Mouse (Mus musculus): ENCODE measurements around the gene Gm43638. TPM values are rescaled to one million over a fixed set of nuclear protein-coding genes. Genes with fewer than 3 reads are reported as not detected.
"Not testable (repeated sequence)": the region's sequence is repeated elsewhere in the genome, so short reads cannot be mapped to it uniquely, and the experiment has no call there.

Gm43638 gene
- not detected in 2 replicates for polyA plus RNA-seq (2014; fragmentation: Nextera tagmentation; extraction: Ambion mirVana)

DNA sequence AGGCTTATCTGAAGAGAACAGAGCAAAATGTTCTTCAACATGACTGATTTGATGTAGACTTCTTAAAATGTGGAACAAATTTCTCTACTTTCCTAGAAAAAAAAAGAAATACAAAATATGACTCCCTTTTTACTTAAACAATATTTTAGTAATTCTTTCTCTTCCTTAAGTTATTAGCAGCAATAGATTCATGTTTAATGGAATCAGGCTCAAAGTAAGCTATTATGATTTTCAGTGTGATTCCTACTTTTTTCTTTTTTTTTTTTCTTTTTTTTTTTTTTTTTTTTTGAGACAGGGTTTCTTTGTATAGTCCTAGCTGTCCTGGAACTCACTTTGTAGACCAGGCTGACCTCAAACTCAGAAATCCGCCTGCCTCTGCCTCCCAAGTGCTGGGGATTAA is at the start of gene Gm43638:
Gene Gm43638, minus strand, starts transcription at position 101 of the 400 bp plus-strand sequence.
- H3K9ac ChIP-seq; DNase-seq (ENCODE audit: low spot score); H3K27ac ChIP-seq; H3K4me1 ChIP-seq (replicated peaks; ENCODE audit: control insufficient read depth, insufficient read depth, low read length); H3K4me3 ChIP-seq (replicated peaks; ENCODE audit: low read length); ATAC-seq (ENCODE audit: low FRiP score); H3K9me3 ChIP-seq (ENCODE audit: control insufficient read depth, low read length); H3K36me3 ChIP-seq (replicated peaks; ENCODE audit: control insufficient read depth, insufficient read depth); H3K4me2 ChIP-seq (replicated peaks); H3K27me3 ChIP-seq (ENCODE audit: control insufficient read depth, insufficient read depth, low read length): not testable (repeated sequence)
- 93% methylated on average over 1 of the region's 1 CpGs for WGBS

DNA sequence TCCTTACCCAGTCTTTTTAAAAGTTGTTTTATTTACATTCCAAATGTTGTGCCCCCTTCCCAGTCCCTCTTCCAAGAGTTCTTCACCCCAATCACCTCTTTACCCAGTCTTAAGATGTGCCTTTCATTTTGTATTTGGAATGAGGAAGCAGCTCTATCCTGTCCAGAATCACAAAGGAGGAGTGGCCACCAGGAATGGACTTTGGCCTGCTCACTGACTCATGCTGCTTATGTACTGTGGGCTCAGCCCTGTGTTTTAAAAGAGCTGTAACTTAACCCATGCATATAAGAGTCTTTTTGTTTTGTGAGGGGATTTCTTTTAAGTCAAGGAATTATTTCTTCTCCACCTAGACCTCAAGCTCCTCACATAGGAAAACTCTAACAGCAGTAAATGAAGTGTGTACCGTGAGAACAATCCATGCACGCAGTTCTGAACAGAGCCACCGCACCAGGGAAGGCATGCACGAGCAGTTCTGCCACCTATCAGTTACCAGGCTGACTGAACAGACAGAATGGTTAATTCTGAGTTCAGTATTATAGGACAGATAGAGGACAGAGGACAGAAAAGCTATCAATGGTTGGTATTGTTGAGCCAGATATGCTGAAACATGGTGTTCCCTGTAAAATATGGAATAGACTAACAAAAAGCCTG is 49.5 kb upstream of the Gm43638 start:
- Histone ChIP-seq H3K27me3 (ENCODE audit: control insufficient read depth, insufficient read depth, low read length) (no peaks in the 10 kb centered on the region), H3K9ac (no peak overlapping the region), H3K36me3 (replicated peaks; ENCODE audit: control insufficient read depth, insufficient read depth) (no peaks in the 10 kb centered on the region), H3K9me3 (ENCODE audit: control insufficient read depth, low read length) (no peaks in the 10 kb centered on the region), H3K27ac (no peak overlapping the region), H3K4me3 (replicated peaks; ENCODE audit: low read length) (no peak overlapping the region), H3K4me1 (replicated peaks; ENCODE audit: control insufficient read depth, insufficient read depth, low read length) (no peaks in the 10 kb centered on the region), H3K4me2 (replicated peaks) (no peak overlapping the region)
- no peak for DNase-seq (ENCODE audit: low spot score)
- WGBS: 62% methylated on average over 4 of the region's 4 CpGs
- ATAC-seq (ENCODE audit: low FRiP score): no peak

- DNase-seq (ENCODE audit: low spot score): no peak
- Histone ChIP-seq H3K4me1 (replicated peaks; ENCODE audit: control insufficient read depth, insufficient read depth, low read length) (no peaks in the 10 kb centered on the region), H3K9ac (no peak overlapping the region), H3K27ac (no peak overlapping the region), H3K27me3 (ENCODE audit: control insufficient read depth, insufficient read depth, low read length) (no peaks in the 10 kb centered on the region), H3K4me3 (replicated peaks; ENCODE audit: low read length) (no peak overlapping the region), H3K4me2 (replicated peaks) (no peak overlapping the region), H3K9me3 (ENCODE audit: control insufficient read depth, low read length) (no peaks in the 10 kb centered on the region), H3K36me3 (replicated peaks; ENCODE audit: control insufficient read depth, insufficient read depth) (no peaks in the 10 kb centered on the region)
- WGBS: 77% methylated on average over 2 of the region's 2 CpGs
- no peak for ATAC-seq (ENCODE audit: low FRiP score)
These were observed 45.7 kb upstream of the Gm43638 start for GRCm38 (mm10) chr5:87532288-87532687.

GRCm38 (mm10) chr5:87523561-87523960 is 37.0 kb upstream of the Gm43638 start:
- 93% methylated on average over 2 of the region's 2 CpGs for WGBS
- not testable (repeated sequence) for DNase-seq (ENCODE audit: low spot score); H3K27ac ChIP-seq; H3K9ac ChIP-seq; H3K9me3 ChIP-seq (ENCODE audit: control insufficient read depth, low read length); ATAC-seq (ENCODE audit: low FRiP score); H3K36me3 ChIP-seq (replicated peaks; ENCODE audit: control insufficient read depth, insufficient read depth); H3K4me3 ChIP-seq (replicated peaks; ENCODE audit: low read length); H3K4me1 ChIP-seq (replicated peaks; ENCODE audit: control insufficient read depth, insufficient read depth, low read length); H3K4me2 ChIP-seq (replicated peaks); H3K27me3 ChIP-seq (ENCODE audit: control insufficient read depth, insufficient read depth, low read length)

DNA sequence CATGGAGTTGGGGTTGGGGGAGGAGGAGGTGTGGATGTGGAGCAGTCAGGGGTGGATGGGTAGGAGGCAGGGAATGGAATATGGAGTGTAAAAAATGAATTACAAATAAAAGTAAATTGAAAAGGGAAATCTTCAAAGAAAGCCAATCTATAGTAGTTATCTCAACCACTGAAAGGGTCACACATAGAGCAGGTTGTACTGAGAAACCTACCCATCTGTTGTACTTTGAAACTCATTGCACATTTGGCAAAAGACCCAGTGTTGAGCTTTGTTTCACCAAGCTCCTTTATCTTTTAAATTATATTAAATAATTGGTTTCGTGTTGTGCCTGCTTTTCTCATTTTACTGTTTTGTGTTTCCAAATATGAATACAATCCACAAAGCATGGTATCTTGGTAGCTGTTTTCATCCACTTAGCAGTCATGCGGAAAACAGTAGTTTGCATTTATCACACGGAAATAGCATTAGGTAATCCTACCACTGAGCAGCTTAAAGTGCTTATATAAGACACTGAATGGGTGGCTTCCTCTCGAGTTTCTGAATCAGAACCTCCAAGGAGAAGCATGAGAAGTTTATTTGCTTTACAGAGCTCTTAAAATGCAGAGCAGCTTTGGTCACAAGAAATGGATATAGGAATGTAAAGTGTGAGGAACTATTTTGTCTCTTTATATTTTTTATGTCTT is 19.3 kb upstream of the Gm43638 start:
- ATAC-seq (ENCODE audit: low FRiP score): no peak
- no peaks in the 10 kb centered on the region for H3K4me1 ChIP-seq (replicated peaks; ENCODE audit: control insufficient read depth, insufficient read depth, low read length)
- no peaks in the 10 kb centered on the region for H3K27me3 ChIP-seq (ENCODE audit: control insufficient read depth, insufficient read depth, low read length)
- no peak overlapping the region for H3K27ac ChIP-seq
- no peak overlapping the region for H3K4me2 ChIP-seq (replicated peaks)
- H3K4me3 ChIP-seq (replicated peaks; ENCODE audit: low read length): no peak overlapping the region
- H3K9ac ChIP-seq: no peak overlapping the region
- WGBS: 68% methylated on average over 4 of the region's 4 CpGs
- no peaks in the 10 kb centered on the region for H3K9me3 ChIP-seq (ENCODE audit: control insufficient read depth, low read length)
- no peak for DNase-seq (ENCODE audit: low spot score)
- H3K36me3 ChIP-seq (replicated peaks; ENCODE audit: control insufficient read depth, insufficient read depth): no peaks in the 10 kb centered on the region

- Histone ChIP-seq H3K27ac (no peak overlapping the region), H3K4me3 (replicated peaks; ENCODE audit: low read length) (no peak overlapping the region), H3K36me3 (replicated peaks; ENCODE audit: control insufficient read depth, insufficient read depth) (no peaks in the 10 kb centered on the region), H3K4me2 (replicated peaks) (no peak overlapping the region), H3K9me3 (ENCODE audit: control insufficient read depth, low read length) (no peaks in the 10 kb centered on the region), H3K9ac (no peak overlapping the region), H3K27me3 (ENCODE audit: control insufficient read depth, insufficient read depth, low read length) (no peaks in the 10 kb centered on the region), H3K4me1 (replicated peaks; ENCODE audit: control insufficient read depth, insufficient read depth, low read length) (no peaks in the 10 kb centered on the region)
- WGBS: 66% methylated on average over 1 of the region's 1 CpGs
- DNase-seq (ENCODE audit: low spot score) (no peak), ATAC-seq (ENCODE audit: low FRiP score) (no peak)
These were observed 16.1 kb upstream of the Gm43638 start for GRCm38 (mm10) chr5:87502687-87503086.

- no peak for ATAC-seq (ENCODE audit: low FRiP score)
- no peak overlapping the region for H3K9ac ChIP-seq
- H3K4me2 ChIP-seq (replicated peaks): no peak overlapping the region
- no peaks in the 10 kb centered on the region for H3K27me3 ChIP-seq (ENCODE audit: control insufficient read depth, insufficient read depth, low read length)
- H3K4me1 ChIP-seq (replicated peaks; ENCODE audit: control insufficient read depth, insufficient read depth, low read length): no peaks in the 10 kb centered on the region
- no peak for DNase-seq (ENCODE audit: low spot score)
- no peak overlapping the region for H3K4me3 ChIP-seq (replicated peaks; ENCODE audit: low read length)
- H3K36me3 ChIP-seq (replicated peaks; ENCODE audit: control insufficient read depth, insufficient read depth): no peaks in the 10 kb centered on the region
- H3K27ac ChIP-seq: no peak overlapping the region
- H3K9me3 ChIP-seq (ENCODE audit: control insufficient read depth, low read length): no peaks in the 10 kb centered on the region
These were observed 12.7 kb upstream of the Gm43638 start for GRCm38 (mm10) chr5:87499341-87499740.

GRCm38 (mm10) chr5:87498936-87499335 is 12.3 kb upstream of the Gm43638 start:
- Histone ChIP-seq H3K27ac (no peak overlapping the region), H3K4me3 (replicated peaks; ENCODE audit: low read length) (no peak overlapping the region), H3K4me1 (replicated peaks; ENCODE audit: control insufficient read depth, insufficient read depth, low read length) (no peaks in the 10 kb centered on the region), H3K4me2 (replicated peaks) (no peak overlapping the region), H3K9ac (no peak overlapping the region), H3K9me3 (ENCODE audit: control insufficient read depth, low read length) (no peaks in the 10 kb centered on the region), H3K36me3 (replicated peaks; ENCODE audit: control insufficient read depth, insufficient read depth) (no peaks in the 10 kb centered on the region), H3K27me3 (ENCODE audit: control insufficient read depth, insufficient read depth, low read length) (no peaks in the 10 kb centered on the region)
- ATAC-seq (ENCODE audit: low FRiP score) (no peak), DNase-seq (ENCODE audit: low spot score) (no peak)

DNA sequence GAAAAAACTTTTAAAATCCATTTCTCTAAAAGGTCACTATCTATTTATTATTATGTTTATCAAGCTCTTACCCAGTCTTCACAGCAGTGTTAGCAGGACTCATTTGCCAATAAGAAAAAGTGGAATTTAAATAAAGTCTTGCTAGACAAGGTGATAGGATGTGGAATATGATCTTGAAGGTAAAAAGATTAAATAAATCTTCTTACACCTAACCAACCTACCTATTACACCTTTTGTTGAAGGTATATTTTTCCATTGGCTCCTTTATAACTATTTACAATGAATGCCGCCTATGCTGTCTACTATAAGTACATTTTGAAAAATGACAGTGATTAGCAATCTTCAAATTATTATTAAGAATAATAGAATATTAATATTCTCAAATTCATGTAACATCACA is 4.2 kb upstream of the Gm43638 start, which contains the start of gene Ugt2a1:
Gene Ugt2a1, minus strand, starts transcription at position 101 of the 400 bp plus-strand sequence.
- Histone ChIP-seq H3K4me2 (replicated peaks) (no peak within 1 kb of the TSS), H3K4me1 (replicated peaks; ENCODE audit: control insufficient read depth, insufficient read depth, low read length) (no peaks in the 10 kb centered on the region), H3K36me3 (replicated peaks; ENCODE audit: control insufficient read depth, insufficient read depth) (no peaks in the 10 kb centered on the region), H3K27ac (no peak within 1 kb of the TSS), H3K4me3 (replicated peaks; ENCODE audit: low read length) (no peak within 1 kb of the TSS), H3K9ac (no peak within 1 kb of the TSS), H3K27me3 (ENCODE audit: control insufficient read depth, insufficient read depth, low read length) (no peaks in the 10 kb centered on the region), H3K9me3 (ENCODE audit: control insufficient read depth, low read length) (no peaks in the 10 kb centered on the region)
- 98% methylated on average over 1 of the region's 1 CpGs for WGBS
- DNase-seq (ENCODE audit: low spot score) (no peak), ATAC-seq (ENCODE audit: low FRiP score) (no peak)
